Mouse (Mus musculus) c-Kit-negative CD71-positive TER-119-positive erythroid progenitor cells, embryonic 14.5 days (primary cell): ENCODE measurements around the gene Dhx35.

Experiments
- DNase-seq: peaks from one replicate; pipeline ENCODE4 v3.0.0-alpha.2; 2013; ENCODE audit warnings: low read depth, low spot score

Gene Dhx35

GRCm38 (mm10) chr2:158893171-158893853, 98.7 kb downstream of the Dhx35 start:
- DNase-seq, result no peak

- DNase-seq, result no peak
These were observed 104.0 kb downstream of the Dhx35 start for GRCm38 (mm10) chr2:158898469-158899196.
